Mouse (Mus musculus) embryonic facial prominence, embryonic 13.5 days (tissue): ENCODE measurements around the gene Specc1. TPM values are rescaled to one million over a fixed set of nuclear protein-coding genes. Genes with fewer than 3 reads are reported as not detected.

Experiments
- ATAC-seq: fragments of 200-750 bp; cut with Nextera tagmentation; 2 replicates; pipeline ENCODE4 v1.8.0; 2017; ENCODE audit warnings: low read depth; ENCODE audit not compliant: insufficient number of reproducible peaks, insufficient read depth, low FRiP score, low TSS enrichment
- H3K27ac ChIP-seq: fragments of 300-500 bp; sonication (generic); 2 replicates; pipeline ENCODE4 v1.5.1; 2015; ENCODE audit warnings: moderate library complexity, mild to moderate bottlenecking, inconsistent platforms
- H3K27me3 ChIP-seq: fragments of 300-500 bp; sonication (generic); 2 replicates; pipeline ENCODE4 v1.6.1; 2015; ENCODE audit warnings: mild to moderate bottlenecking, inconsistent platforms
- H3K36me3 ChIP-seq: fragments of 300-500 bp; sonication (generic); 2 replicates; pipeline ENCODE4 v1.6.1; 2015; ENCODE audit warnings: mild to moderate bottlenecking, inconsistent platforms
- H3K4me1 ChIP-seq: fragments of 300-500 bp; sonication (generic); 2 replicates; pipeline ENCODE4 v1.6.1; 2015; ENCODE audit warnings: inconsistent platforms
- H3K4me2 ChIP-seq: fragments of 300-500 bp; sonication (generic); 2 replicates; pipeline ENCODE4 v1.6.1; 2015; ENCODE audit warnings: moderate library complexity, mild to moderate bottlenecking, inconsistent platforms
- H3K4me3 ChIP-seq: fragments of 300-500 bp; sonication (generic); 2 replicates; pipeline ENCODE4 v1.5.1; 2015; ENCODE audit warnings: mild to moderate bottlenecking, inconsistent platforms
- H3K9ac ChIP-seq: fragments of 300-500 bp; sonication (generic); 2 replicates; pipeline ENCODE4 v1.6.1; 2015; ENCODE audit warnings: mild to moderate bottlenecking, inconsistent platforms
- H3K9me3 ChIP-seq: fragments of 300-500 bp; sonication (generic); 2 replicates; pipeline ENCODE4 v1.6.1; 2016; ENCODE audit warnings: inconsistent platforms
- WGBS: fragments of 180-500 bp; shearing (Covaris S2); methylation state at CpG from one replicate; pipeline ENCODE4 v1.1.7; 2015; ENCODE audit warnings: mixed read lengths; 5-methylcytosine and 5-hydroxymethylcytosine counted together
- polyA plus RNA-seq: library from polyadenylated mRNA; unstranded; fragments of >200 nt; fragmentation: Nextera tagmentation; extraction: Ambion mirVana; gene quantifications from 2 replicates; pipeline ENCODE4 v1.2.1, GENCODE M21; 2015

The Specc1 gene
- polyA plus RNA-seq, 1 experiment from 2014 or later: 14.1 TPM

DNA sequence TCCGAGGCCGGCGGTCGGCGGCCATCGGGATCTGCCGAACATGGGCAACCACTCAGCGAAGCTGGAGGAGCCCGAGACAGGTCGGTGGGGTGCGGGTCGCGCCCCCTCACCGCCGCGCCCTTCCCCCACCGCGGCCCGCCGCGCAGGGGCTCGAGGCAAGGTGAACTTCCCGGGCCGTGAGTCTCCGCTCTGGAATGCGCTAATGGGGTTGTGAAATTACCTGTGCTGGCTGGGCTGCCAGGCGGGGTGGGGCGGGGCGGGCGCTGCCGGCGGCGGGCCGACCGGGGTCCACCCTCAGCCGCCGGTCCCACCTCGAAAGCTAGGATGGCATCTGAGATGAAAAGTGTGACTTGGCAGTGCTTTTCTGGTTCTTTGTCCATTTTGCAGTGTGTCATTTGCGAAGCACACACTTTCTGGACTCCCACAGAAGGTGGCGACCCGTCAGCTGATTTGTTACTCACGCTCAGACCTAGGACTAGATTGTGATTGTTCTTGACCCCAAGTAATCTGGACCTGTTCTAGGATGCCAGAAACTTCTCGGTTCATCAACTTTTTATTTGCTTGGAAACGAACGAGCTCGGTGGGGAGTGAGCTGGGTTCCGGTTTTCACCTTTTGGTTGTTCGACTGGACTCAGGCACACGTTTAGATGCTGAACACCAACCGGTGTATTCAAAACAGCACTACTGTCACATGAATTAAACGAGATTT, 120.7 kb downstream of the Specc1 start:
- peak overlapping the region; percentile 87 for H3K27ac ChIP-seq
- no peaks in the 10 kb centered on the region for H3K36me3 ChIP-seq
- H3K27me3 ChIP-seq: no peaks in the 10 kb centered on the region
- peak overlapping the region; percentile 83 for H3K4me3 ChIP-seq
- no peaks in the 10 kb centered on the region for H3K9me3 ChIP-seq
- 0 out of 2 replicates have a peak, but pooled peaks cover 7% of the 10 kb centered on the region for H3K4me1 ChIP-seq
- peak; percentile 61; the same call in 1 of the 2 replicates for ATAC-seq
- peak overlapping the region; percentile 85 for H3K4me2 ChIP-seq
- H3K9ac ChIP-seq: peak overlapping the region; percentile 92
- WGBS: 2% methylated on average over 51 of the region's 51 CpGs

DNA sequence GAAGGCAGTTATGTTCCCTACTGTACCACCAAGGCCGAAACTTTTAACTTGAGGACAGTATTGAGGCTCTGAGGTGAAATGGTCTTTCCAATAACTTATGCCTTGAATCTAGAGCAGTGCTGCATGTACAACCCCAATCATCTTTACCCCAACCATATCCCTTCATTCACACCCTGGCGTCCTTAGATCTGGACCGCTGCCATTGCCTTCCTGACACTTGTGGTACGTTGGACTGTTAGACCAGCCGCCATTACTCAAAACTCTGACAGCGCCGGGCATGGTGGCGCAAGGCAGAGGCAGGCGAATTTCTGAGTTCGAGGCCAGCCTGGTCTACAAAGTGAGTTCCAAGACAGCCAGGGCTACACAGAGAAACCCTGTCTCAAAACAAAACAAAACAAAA, 121.8 kb downstream of the Specc1 start:
- 0 out of 2 replicates have a peak overlapping the region, but pooled peaks have one; percentile 83 for H3K4me3 ChIP-seq
- peak overlapping the region; percentile 85 for H3K4me2 ChIP-seq
- 96% methylated on average over 10 of the region's 10 CpGs for WGBS

DNA sequence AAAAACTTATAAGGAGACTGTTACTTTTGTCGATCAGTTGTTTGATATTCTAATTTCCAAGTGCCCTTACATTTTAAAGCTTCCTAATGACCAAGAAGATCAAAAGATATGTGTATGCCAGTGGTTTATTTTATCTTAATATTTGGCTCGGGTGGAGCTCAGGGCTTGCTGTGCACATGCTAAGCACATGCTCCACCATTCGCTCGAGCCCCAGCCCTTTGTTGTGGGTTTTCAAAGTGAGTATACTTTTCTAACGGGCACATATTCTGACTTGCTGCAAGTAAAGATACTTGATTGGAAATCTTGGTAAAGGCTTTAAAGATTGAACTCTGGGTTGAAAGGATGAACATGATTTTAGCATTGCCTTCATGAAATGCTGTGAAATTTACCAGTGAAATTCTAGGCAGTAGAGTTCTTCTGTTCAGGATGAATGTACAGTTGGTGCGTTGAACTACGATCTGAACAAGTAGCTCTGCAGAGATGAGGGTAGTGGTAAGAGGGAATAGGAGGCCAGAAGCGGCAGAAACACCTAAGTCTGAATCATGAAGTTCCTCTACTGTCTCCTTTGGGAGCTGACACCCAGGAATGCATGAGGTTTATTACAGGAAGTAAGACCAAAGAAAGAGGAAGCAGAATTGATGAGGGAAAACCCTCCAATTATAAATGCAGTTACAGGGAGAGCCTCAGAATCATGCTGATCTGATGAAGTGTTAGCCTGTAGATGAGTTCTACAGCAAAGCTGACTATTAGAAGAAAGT, 122.7 kb downstream of the Specc1 start:
- H3K4me1 ChIP-seq: 0 out of 2 replicates have a peak, but pooled peaks cover 7% of the 10 kb centered on the region
- H3K27me3 ChIP-seq: no peaks in the 10 kb centered on the region
- H3K4me3 ChIP-seq: no peak overlapping the region
- WGBS: 69% methylated on average over 8 of the region's 8 CpGs
- no peak overlapping the region for H3K27ac ChIP-seq
- no peak for ATAC-seq
- H3K36me3 ChIP-seq: no peaks in the 10 kb centered on the region
- no peak overlapping the region for H3K4me2 ChIP-seq
- H3K9me3 ChIP-seq: no peaks in the 10 kb centered on the region
- no peak overlapping the region for H3K9ac ChIP-seq

More for the DNA sequence above, 121.8 kb downstream of the Specc1 start:
- no peak overlapping the region for H3K9ac ChIP-seq
- ATAC-seq: no peak
- no peaks in the 10 kb centered on the region for H3K9me3 ChIP-seq
- no peak overlapping the region for H3K27ac ChIP-seq
- H3K4me1 ChIP-seq: 0 out of 2 replicates have a peak, but pooled peaks cover 7% of the 10 kb centered on the region
- no peaks in the 10 kb centered on the region for H3K27me3 ChIP-seq
- no peaks in the 10 kb centered on the region for H3K36me3 ChIP-seq

DNA sequence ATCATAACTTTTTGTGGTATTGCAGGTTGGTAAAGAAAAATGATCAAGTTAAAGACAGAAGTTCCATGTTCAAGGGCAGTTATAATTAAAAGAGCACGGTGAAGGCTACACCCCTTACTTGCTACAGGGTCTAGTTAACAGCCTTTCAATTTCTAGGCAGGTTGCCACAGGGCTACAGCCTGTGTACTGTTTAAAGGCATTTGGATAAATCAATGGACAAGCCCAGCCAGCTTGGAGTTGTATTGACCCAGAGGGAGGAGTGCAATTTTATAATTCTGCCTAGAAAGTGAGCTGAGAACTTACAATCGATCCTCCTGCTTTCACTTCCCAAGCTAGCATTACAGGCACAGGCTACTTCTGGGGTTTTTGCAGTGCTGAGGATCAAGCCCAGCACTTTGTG, 123.9 kb downstream of the Specc1 start:
- Histone ChIP-seq H3K27ac (no peak overlapping the region), H3K4me1 (0 out of 2 replicates have a peak, but pooled peaks cover 7% of the 10 kb centered on the region), H3K9me3 (no peaks in the 10 kb centered on the region), H3K4me3 (no peak overlapping the region), H3K9ac (no peak overlapping the region), H3K27me3 (no peaks in the 10 kb centered on the region), H3K4me2 (no peak overlapping the region), H3K36me3 (no peaks in the 10 kb centered on the region)
- WGBS: 74% methylated on average over 2 of the region's 2 CpGs
- no peak for ATAC-seq

DNA sequence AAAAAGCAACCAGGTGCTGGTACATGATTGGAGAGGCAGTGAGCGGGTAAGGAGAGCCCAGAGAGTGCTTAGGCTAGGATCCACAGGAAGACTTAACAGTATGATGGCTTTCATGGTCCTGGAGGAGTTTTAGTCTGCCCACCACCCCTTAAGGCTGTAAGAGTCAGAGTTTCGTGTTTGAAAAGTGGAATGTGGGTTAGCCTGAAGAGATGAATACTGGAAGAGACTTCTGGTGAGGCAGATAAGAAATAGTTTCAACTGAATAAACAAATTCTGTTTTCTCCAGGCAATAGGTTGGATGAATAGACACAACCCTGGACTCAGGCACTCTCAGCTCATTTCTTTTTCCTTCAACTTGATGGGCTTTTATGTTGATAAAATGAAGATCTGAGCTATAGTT, 130.1 kb downstream of the Specc1 start:
- 79% methylated on average over 2 of the region's 2 CpGs for WGBS

DNA sequence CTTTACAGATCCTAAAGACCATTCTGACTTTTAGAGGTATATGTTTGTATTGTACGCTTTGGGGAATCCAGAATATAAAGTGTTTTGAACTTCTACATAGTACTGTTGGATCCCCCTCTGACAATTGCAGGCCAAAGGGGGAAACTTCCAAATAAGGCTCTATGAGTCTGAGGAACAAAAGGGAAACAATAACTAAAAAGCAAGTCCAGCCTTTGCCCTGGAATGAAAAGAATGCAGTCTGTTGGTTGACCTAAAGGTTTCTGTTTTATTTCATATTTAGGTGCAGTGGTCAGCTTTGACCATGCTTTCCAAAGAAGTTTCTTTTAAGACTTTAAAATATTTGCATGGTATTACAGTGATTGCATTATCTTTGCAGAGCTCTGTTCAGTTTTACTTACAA, 130.5 kb downstream of the Specc1 start:
- no peaks in the 10 kb centered on the region for H3K4me1 ChIP-seq
- no peak for ATAC-seq
- no peaks in the 10 kb centered on the region for H3K36me3 ChIP-seq
- no peaks in the 10 kb centered on the region for H3K27me3 ChIP-seq
- H3K9me3 ChIP-seq: no peaks in the 10 kb centered on the region
- H3K27ac ChIP-seq: no peak overlapping the region
- no peak overlapping the region for H3K4me3 ChIP-seq
- WGBS: 87% methylated on average over 1 of the region's 1 CpGs
- H3K9ac ChIP-seq: no peak overlapping the region
- no peak overlapping the region for H3K4me2 ChIP-seq

More for the DNA sequence above, 130.1 kb downstream of the Specc1 start:
- ATAC-seq: no peak
- H3K4me1 ChIP-seq: no peaks in the 10 kb centered on the region
- no peak overlapping the region for H3K27ac ChIP-seq
- H3K4me3 ChIP-seq: no peak overlapping the region
- no peak overlapping the region for H3K4me2 ChIP-seq
- H3K27me3 ChIP-seq: no peaks in the 10 kb centered on the region
- H3K9ac ChIP-seq: no peak overlapping the region
- H3K9me3 ChIP-seq: no peaks in the 10 kb centered on the region
- H3K36me3 ChIP-seq: no peaks in the 10 kb centered on the region

DNA sequence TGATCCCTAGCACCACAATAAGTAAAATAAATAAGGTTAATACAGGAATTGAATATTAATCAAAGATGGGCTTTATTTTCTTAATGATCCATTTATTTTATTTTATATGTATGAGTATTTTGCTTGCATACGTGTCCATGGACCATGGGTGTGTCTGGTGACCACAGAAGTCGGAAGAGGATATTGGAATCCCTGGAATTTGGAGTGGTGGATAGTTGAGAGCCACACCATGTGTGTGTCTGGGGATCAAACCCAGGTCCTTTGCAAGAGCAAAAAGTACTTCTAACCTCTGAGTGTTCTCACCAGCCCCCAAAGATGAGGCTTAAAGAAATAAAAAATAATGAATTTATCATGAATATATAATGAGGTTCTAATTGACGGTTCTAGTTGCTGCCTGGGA, 132.1 kb downstream of the Specc1 start:
- Histone ChIP-seq H3K27me3 (no peaks in the 10 kb centered on the region), H3K4me2 (no peak overlapping the region), H3K4me1 (no peaks in the 10 kb centered on the region), H3K36me3 (no peaks in the 10 kb centered on the region), H3K27ac (no peak overlapping the region), H3K9ac (no peak overlapping the region), H3K9me3 (no peaks in the 10 kb centered on the region), H3K4me3 (no peak overlapping the region)
- no peak for ATAC-seq
- WGBS: 77% methylated on average over 3 of the region's 3 CpGs

DNA sequence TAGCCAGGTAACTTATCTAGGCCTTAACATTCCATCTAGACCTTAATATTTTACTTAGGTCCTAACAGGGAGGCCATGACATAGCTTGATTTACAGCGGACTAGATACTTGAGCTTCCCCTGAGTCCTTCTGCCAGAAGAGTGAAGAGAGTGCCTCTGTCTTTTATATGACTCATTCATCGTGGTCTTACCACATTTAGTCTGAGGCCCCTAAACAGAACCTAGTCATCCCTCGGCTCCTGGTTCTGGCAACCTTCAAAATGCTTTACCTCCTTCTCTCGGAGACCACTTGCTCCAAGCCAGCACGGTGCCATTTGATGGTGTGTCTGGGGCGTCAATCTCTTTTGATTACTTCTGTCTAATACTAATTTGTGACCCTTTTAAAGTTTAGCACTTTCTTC, 133.8 kb downstream of the Specc1 start:
- Histone ChIP-seq H3K9me3 (no peaks in the 10 kb centered on the region), H3K27me3 (no peaks in the 10 kb centered on the region), H3K9ac (no peak overlapping the region), H3K36me3 (no peaks in the 10 kb centered on the region), H3K4me3 (no peak overlapping the region), H3K4me1 (0 out of 2 replicates have a peak, but pooled peaks cover 5% of the 10 kb centered on the region), H3K4me2 (no peak overlapping the region), H3K27ac (no peak overlapping the region)
- ATAC-seq: no peak
- 81% methylated on average over 6 of the region's 6 CpGs for WGBS

DNA sequence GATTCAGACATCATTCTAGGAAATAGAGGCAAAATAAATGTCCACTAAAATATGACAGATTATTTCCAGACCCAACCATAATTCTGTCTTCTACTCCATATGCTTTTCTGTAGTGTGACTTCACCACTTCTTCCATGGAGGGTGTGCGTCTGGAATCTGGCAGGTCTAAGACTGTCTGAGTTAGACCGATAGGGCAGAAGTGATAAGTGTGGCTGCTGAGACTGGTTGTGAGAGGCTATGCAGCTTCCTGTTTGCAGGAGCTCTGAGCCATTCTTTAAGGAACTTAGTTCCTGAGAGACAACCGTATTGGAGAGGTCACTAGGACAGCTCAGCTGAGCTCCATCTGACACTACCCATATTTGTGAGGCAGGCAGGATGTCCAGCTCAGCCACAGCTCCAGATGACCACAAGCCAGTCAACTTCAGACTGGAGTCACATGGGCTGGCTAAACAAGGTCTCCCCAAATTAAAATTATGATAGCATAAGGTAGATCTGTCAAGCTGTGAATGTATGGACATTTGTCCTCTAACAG, 146.9 kb downstream of the Specc1 start:
- Histone ChIP-seq H3K9me3 (no peaks in the 10 kb centered on the region), H3K4me1 (no peaks in the 10 kb centered on the region), H3K9ac (no peak overlapping the region), H3K4me3 (no peak overlapping the region), H3K27ac (no peak overlapping the region), H3K4me2 (no peak overlapping the region), H3K36me3 (no peaks in the 10 kb centered on the region), H3K27me3 (no peaks in the 10 kb centered on the region)
- WGBS: 63% methylated on average over 3 of the region's 3 CpGs
- ATAC-seq: no peak

DNA sequence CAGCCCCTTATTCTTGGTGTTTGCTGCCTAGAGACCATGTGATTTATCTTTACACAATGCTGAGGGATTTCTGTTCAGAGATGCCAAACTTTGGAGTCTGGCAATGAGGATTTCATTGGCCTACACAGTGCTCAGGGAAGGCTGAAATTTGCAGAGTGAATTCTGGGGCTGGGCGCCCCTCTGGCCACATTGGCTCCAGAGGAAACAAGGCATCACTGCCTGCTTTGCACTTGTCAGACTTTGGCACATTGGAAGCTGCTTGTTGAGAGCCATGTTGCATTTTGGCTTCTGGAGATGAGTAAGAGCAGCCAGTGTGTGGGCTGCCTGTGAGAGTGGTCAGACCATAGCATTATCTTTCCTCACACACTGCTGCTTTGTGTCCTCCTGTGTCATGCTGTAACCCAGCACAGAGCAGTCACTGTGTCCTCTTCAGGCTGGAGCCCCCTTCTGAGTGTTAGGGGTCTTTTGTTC, 149.9 kb downstream of the Specc1 start:
- H3K9ac ChIP-seq: no peak overlapping the region
- H3K4me3 ChIP-seq: no peak overlapping the region
- ATAC-seq: no peak
- 45% methylated on average over 1 of the region's 1 CpGs for WGBS
- no peaks in the 10 kb centered on the region for H3K4me1 ChIP-seq
- no peak overlapping the region for H3K4me2 ChIP-seq
- H3K36me3 ChIP-seq: no peaks in the 10 kb centered on the region
- no peak overlapping the region for H3K27ac ChIP-seq
- no peaks in the 10 kb centered on the region for H3K27me3 ChIP-seq
- H3K9me3 ChIP-seq: no peaks in the 10 kb centered on the region

DNA sequence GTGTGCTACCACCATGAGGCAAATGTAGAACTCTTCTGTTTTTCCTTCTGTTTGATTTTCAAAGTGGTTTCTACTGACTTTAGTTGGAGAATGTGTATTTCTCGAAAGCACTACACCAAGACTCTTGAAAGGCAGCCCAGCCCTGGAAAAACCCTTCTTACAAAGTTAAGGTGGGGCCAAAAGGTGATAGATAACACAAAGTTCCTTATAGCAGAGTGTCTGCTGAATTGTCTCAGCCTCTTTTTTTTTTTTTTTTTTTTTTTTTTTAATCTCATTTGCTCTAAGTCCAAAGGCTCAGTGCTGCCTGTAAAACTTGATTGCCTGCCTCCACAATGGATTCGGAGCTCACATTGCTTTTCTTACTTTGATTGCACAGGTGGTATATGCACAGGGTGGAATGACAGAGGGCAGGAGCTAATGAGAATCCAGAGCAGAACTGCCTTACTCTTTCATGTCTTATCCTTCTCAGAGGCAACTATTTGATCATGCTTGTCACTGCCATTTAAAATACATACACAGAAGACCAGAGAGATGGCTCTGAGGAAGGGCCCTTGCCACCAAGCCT, 150.8 kb downstream of the Specc1 start:
- H3K4me2 ChIP-seq: no peak overlapping the region
- no peak for ATAC-seq
- H3K27me3 ChIP-seq: no peaks in the 10 kb centered on the region
- no peaks in the 10 kb centered on the region for H3K9me3 ChIP-seq
- H3K36me3 ChIP-seq: no peaks in the 10 kb centered on the region
- 93% methylated on average over 2 of the region's 2 CpGs for WGBS
- no peak overlapping the region for H3K9ac ChIP-seq
- no peak overlapping the region for H3K27ac ChIP-seq
- no peaks in the 10 kb centered on the region for H3K4me1 ChIP-seq
- no peak overlapping the region for H3K4me3 ChIP-seq
